Mouse (Mus musculus): Measurements from ENCODE around the gene Ifitm10. TPM values are rescaled to one million over a fixed set of nuclear protein-coding genes. Genes with fewer than 3 reads are reported as not detected.

Gene Ifitm10
- 2.5 TPM for polyA plus RNA-seq (2017; shearing (Covaris generic))

DNA sequence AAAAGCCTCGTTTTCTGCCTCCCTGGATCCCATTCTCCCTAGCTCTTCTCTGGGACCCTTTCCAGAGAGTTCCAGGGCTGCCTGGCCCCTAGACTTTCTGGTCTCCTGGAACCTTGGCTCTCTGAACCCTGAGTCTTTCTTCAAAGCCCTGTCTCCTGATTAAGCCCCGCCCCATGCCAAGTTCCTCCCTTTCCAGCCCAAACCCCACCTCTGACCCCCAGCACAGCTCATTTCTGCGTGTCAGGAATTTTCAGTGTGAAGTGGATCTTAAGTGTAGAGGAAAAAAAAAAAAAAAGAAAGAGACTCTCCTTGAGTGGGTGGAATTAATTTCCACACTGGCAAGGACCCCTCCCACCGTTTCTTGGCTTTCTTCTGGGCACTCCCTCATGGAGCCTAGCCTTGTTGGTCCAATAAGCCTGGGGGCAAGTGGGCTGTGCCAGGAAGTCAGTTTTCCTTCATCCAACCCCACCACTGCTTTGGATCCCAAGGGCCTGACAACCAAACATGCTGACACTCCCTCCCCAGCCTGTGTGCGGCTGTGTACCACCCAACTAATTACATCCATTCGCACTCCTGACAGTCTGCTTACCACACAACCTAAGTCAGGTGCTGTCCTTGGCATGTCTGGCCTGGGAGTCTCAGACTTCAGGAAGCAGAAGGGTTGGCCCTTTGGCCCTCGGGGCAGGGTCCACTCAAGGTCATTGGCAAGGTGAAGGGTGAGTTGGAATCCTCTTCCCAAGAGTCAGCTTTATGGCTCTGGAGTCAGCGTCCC, at the start of gene Ifitm10:
Gene Ifitm10 (minus strand): TSS at position 113 of the 772 bp plus-strand sequence.

DNA sequence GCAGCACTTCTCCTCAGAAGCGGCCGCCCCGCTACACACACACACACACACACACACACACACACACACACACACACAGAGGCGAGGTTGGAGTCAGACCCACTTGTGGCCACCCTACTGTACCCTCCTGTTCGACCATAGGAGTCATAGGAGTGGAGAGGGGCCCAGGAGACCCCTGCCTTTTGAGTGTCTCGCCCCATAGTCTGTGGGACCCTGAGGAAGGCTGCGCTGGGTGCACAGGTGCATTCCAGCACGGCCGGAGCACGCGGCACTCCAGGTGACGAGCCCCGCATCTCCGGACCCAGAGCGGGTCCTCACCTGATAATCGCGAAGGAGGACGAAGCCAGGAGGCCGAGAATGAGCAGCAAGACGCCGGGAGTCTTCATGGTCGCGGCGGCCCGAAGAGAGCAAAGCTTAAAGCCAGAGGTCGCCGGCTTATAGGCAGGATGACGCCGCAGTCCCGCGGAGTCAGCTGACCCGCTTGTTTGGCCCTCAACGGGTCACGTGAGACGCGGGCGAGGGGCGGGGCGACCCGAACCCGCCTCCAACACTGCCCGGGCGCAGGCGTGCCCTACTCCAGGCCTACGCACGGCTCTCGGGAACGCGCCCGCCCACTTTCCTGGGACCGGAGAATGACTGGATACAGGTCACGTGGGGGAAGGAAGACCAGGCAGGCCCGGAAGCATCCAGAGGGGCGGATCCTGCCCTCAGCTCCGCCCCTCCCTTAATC, 14.0 kb upstream of the Ifitm10 start, which contains the start of gene Ctsd:
Gene Ctsd (minus strand): TSS at position 620 of the 730 bp plus-strand sequence.

DNA sequence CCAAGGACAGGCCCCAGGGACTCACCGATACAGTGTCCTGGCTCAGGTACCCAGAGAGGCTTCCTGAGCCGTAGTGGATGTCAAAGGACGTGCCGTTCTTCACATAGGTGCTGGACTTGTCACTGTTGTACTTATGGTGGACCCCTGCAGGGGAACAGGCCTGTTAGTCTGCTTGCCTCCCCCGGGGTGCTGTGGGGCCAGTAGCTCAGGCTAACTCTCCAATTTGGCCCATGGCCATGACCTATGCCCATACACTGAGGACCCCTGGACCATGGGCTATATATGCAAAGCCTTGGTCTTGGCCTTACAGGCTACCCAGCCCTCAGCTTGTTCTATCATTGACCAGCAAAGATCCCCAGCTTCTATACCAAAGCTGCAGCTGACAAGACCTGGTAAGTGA, 9.0 kb upstream of the Ifitm10 start, which contains the start of gene Gm49369:
Gene Gm49369 (minus strand): TSS at position 101 of the 400 bp plus-strand sequence.

DNA sequence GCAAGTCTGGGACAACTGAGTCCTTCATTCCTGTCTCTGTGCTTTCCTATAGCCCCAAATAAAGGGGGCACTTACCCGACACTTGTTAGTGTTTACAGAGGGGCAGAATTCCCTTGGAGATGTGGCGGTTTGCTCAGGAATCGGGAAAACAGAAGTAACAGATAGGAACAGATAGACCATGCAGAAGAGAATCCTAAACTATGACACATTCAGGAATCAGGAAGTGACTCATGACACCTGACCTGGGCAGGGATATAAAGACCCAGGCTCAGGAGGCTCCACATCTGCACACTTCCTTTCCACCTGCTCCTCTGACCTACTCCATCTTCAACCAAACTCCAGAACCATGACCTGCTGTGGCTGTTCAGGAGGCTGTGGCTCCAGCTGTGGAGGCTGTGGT, 70.3 kb downstream of the Ifitm10 start, which contains the start of gene Krtap5-4:
Gene Krtap5-4 (plus strand): TSS at position 301 of the 400 bp plus-strand sequence.

DNA sequence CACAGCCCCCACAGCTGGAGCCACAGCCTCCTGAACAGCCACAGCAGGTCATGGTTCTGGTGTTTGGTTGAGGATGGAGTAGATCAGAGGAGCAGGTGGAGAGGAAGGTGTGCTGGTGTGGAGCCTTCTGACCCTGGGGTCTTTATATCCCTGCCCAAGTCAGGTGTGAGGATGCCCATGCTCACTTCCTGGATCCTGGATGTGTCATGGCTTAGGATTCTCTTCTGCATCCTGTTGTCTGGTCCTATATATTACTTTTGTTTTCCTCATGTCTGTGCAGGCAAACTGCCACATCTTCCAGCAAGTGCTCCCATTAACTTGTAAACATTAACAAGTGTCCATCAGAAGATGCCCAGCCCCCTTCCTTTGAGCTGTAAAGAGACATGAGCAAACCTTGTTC, 76.5 kb downstream of the Ifitm10 start, which contains the start of gene Krtap5-1:
Gene Krtap5-1 (minus strand): TSS at position 101 of the 400 bp plus-strand sequence.

Other genes with a start within 250 kb of the Ifitm10 start
- not detected for gene Gm39115, start 237.7 kb downstream of the Ifitm10 start, polyA plus RNA-seq (2017; shearing (Covaris generic))
- not detected for gene Gm45337, start 229.1 kb downstream of the Ifitm10 start, polyA plus RNA-seq (2017; shearing (Covaris generic))
- not detected for gene Gm29735, start 216.6 kb downstream of the Ifitm10 start, polyA plus RNA-seq (2017; shearing (Covaris generic))
- not detected for gene Gm4553, start 208.0 kb downstream of the Ifitm10 start, polyA plus RNA-seq (2017; shearing (Covaris generic))
- gene Krtap5-2, start 197.7 kb downstream of the Ifitm10 start, polyA plus RNA-seq (2017; shearing (Covaris generic)): not detected
- gene Gm10153, start 183.4 kb downstream of the Ifitm10 start, polyA plus RNA-seq (2017; shearing (Covaris generic)): not detected
- gene Krtap5-3, start 172.4 kb downstream of the Ifitm10 start, polyA plus RNA-seq (2017; shearing (Covaris generic)): not detected
- not detected for gene Gm7579, start 161.9 kb downstream of the Ifitm10 start, polyA plus RNA-seq (2017; shearing (Covaris generic))
- gene Krtap5-5, start 143.8 kb downstream of the Ifitm10 start, polyA plus RNA-seq (2017; shearing (Covaris generic)): not detected
- not detected for gene Gm40460, start 132.7 kb downstream of the Ifitm10 start, polyA plus RNA-seq (2017; shearing (Covaris generic))
- gene Gm2431, start 115.4 kb downstream of the Ifitm10 start, polyA plus RNA-seq (2017; shearing (Covaris generic)): not detected
- gene Gm4559, start 99.4 kb downstream of the Ifitm10 start, polyA plus RNA-seq (2017; shearing (Covaris generic)): not detected
- gene Krtap5-1, start 76.6 kb downstream of the Ifitm10 start, polyA plus RNA-seq (2017; shearing (Covaris generic)): not detected
- not detected for gene Krtap5-4, start 70.2 kb downstream of the Ifitm10 start, polyA plus RNA-seq (2017; shearing (Covaris generic))
- gene Gm49369, start 8.9 kb upstream of the Ifitm10 start, polyA plus RNA-seq (2017; shearing (Covaris generic)): not detected
- 443 TPM for gene Ctsd, start 14.3 kb upstream of the Ifitm10 start, polyA plus RNA-seq (2017; shearing (Covaris generic))
- not detected for gene Syt8, start 61.1 kb upstream of the Ifitm10 start, polyA plus RNA-seq (2017; shearing (Covaris generic))
- not detected for gene Tnni2, start 68.1 kb upstream of the Ifitm10 start, polyA plus RNA-seq (2017; shearing (Covaris generic))
- gene Lsp1, start 87.1 kb upstream of the Ifitm10 start, polyA plus RNA-seq (2017; shearing (Covaris generic)): 1,202 TPM
- gene Tnnt3, start 125.1 kb upstream of the Ifitm10 start, polyA plus RNA-seq (2017; shearing (Covaris generic)): 2.7 TPM
- gene Mrpl23, start 158.9 kb upstream of the Ifitm10 start, polyA plus RNA-seq (2017; shearing (Covaris generic)): 2.9 TPM

Measured in inflammation-experienced regulatory T-cells, adult 16 weeks (primary cell).